Mouse (Mus musculus) urinary bladder, adult 18-20 months (tissue): ENCODE data around the gene Serinc3.
A peak's percentile ranks its signal among the peaks of the same experiment; 100 is the strongest.
"Not testable (repeated sequence)": the region's sequence is repeated elsewhere in the genome, so short reads cannot be mapped to it uniquely, and the experiment has no call there.

ENCODE experiments used
- DNase-seq, 2 experiments: peaks; one replicate each; pipeline ENCODE4 v3.0.0; 2022; ENCODE audit warnings: low spot score in 2 of 2, mixed read lengths in 2 of 2

The Serinc3 gene

DNA sequence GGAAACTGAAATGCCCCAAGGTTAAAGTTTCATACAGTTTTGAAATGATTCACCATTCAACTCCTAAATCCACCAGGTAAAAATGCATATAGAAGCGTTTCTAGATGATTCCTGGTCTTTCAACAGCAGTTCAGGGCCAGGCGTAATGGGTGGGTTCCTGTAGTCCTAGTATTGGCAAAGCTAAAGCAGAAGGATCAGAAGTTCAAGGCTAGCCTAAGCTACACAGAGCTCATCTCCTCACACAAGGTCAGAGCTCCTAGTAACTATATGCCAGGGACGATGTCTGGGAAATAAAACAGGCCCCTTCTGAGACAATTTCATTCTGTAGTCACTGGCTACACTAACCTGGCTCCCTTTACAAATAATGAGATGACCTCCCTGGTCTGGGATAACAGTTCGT, 13.7 kb downstream of the Serinc3 start:
- DNase-seq: no peak

DNA sequence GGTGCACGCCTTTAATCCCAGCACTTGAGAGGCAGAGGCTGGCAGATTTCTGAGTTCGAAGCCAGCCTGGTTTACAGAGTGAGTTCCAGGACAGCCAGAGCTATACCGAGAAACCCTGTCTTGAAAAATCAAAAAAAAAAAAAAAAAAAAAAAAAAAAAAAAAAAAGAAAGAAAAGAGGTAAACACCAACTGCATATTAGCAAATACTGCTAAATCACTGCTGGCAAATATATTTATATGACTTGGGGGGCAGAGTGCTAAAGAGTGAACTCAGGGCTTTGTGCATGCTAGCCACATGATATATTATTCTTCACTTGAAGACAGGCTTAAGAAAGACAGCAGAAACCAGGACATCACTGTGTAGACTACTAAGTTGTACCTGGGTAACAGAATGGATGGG, 23.5 kb downstream of the Serinc3 start:
- DNase-seq: not testable (repeated sequence)

DNA sequence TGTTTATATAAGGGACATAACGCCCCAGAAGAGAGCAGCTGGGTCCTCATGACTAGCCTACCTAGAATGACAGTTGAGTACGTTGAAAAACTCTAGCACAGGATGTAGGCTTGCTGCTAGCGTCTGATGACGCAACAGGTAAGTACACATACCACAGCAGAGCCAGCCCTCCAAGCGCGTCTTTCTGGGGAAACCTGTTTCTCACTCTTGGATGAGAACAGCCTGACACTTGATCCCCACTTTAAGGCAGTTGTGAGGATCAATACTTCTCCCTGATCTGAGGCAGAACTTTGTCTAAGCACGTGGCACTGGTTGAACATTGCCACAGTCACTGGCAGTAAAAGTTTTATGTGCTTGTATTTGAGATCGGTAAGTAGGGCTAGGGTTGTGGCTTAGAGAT, 24.5 kb downstream of the Serinc3 start:
- peak in 1 of 2 experiments; percentile 34 for DNase-seq

DNA sequence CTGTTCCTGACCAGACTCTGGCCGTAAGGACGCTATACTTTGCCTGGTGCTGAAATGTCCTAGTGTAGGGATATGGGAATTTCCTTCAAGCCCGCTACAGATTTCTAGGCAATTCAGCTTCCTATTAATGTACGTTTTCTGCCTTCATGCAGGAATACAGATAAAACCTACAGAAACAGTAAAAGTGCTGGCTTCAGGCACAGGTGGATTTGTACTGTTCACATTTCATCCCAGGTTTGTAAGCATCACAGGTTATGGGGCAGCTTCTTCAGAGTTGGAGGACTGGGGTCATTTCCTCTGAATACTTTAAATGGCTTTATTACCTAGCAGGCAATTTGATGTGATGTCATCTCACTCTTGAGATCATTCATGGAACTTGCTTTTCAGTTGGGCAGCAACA, 27.1 kb downstream of the Serinc3 start:
- DNase-seq: no peak

DNA sequence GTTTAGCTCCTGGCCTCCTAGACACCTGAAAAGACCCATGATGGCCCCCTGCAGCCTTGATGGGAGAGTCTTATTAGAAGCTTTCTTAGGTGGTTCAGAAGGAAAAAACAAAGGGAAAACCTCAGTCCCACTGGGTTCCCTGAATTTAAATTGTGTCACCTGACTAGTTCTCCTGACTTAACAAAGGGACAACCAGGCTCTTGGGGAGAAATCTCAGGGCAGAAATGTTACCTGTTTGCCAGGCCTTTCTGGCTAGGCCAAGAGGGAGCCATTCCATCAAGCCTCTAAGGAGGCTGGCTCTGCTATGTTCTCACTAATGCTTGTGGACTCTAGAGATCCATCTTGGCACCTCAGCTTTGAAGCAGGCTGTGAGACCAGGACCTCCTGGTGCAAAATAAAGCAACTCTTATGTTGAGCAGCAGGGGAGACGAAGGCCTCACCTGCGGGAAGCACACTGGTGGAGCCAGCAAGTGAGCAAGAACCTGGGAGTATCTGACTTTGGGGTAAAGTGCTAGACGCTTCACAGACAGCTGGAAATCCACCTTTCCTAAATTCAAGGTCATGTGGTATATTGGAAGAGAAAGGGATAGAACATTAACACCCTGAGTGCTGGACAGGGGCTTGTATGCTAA, 27.6 kb downstream of the Serinc3 start:
- no peak for DNase-seq

DNA sequence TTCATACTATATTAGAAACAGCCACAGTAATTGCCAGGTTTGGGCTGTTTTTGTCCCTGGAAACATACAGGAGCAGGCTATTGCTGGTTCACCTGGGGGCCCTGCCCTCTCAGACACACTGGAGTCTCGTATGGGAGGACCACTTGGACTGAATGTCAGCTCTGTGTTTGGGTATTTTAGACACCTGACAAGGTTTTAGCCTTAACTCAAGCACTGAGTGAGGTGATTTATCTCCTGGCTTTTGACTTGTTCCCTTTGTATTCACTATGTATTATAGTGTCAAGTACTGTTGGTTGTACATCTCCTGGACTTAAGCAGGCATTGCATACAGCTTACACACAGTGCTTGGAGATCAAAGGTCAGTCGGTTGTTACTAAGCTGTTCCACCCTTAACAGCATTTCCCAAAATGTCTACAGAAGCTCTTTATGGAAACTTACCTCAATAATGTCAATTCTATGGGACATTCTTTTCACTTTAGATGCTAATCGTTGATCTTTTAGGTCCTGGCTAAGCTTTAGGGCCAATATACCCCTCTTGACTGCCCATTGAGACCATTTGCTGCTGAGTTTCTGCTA, 28.2 kb downstream of the Serinc3 start:
- no peak for DNase-seq

DNA sequence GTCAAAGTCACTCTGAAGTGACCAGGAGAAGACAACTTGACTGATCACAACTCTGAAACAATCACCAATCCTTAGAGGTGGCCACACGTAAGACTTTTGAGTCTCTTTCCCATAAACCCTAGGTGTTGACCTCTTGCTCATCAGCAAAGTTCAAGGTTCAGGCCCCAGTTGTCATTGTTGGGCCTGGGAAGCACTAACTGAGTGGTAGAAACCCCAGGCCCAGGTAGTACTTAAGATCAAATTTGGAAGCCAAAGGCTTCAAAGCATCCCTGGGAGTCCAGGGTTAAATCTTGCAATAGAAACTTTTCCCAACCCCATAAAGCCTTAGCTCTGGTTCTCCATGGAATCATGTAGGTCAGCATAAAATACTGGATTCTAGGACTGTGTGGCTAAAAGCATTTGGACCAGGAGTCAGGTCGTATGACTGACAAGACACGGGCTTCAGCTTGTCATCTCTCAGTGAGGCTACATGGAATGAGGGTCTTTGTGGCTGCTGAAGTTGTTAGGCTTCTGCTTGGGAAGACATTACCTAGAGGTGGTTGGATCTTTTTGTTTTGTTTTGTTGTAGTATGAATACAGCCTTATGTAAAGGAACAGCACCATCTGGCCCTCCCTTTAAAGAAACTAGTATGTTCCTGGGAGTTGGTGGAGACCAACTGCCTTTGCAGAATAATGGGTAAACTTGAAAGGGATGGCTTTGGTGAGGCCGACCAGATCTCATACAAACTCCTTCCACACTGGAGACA, 28.9 kb downstream of the Serinc3 start:
- DNase-seq: no peak

DNA sequence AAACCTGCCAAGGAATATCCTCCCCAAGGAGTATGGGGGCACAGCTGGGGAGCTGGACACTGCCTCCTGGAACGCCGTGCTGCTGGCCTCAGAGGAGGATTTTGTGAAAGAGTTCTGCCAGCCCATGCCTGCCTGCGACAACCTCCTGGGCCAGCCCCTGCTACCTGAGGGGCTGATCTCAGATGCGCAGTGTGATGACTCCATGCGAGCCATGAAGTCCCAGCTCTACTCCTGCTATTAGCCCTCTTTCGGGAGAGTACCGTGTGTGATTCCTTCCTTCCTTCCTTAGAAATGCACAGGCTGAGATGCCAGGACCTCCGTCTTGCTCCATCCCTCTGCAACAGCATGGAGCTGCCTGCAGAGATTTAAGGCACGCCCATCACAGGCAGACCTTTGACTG, 29.5 kb downstream of the Serinc3 start:
- DNase-seq: no peak

DNA sequence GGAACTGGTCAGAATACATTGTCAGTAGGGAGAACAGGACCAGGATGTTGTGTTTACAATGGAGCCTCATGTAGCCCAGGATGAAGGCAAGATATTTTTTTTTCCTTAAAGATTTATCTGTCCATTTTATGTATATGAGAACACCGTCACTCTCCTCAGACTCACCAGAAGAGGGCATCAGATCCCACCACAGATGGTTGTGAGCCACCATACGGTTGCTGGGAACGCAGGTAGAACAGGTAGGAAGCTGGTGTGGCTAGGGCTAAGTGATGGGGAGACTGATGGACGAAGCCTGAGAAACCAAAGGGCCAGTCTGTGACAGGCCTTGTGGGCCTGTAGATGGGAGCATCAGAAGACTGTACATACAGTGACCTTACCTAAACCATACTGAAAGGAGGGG, 30.9 kb downstream of the Serinc3 start:
- no peak for DNase-seq

DNA sequence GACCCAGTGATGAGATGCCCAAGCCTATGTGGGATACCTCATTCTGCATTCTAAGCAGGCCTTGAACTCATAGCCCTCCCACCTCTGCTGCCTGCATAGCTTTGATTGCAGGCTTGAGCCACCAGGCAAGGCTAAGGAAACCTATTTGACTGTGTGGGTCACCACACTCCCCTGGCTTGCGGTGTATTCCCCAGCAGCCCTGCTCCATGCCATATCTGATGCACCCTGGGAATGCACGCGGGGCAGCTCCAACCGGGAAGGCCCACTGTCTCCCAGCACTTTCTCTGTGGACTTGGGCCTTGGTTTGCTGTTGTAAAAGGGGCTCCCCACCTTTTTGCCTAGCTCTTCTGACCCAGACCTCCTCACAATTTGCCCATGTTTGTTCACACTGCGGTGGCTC, 31.7 kb downstream of the Serinc3 start:
- no peak for DNase-seq

DNA sequence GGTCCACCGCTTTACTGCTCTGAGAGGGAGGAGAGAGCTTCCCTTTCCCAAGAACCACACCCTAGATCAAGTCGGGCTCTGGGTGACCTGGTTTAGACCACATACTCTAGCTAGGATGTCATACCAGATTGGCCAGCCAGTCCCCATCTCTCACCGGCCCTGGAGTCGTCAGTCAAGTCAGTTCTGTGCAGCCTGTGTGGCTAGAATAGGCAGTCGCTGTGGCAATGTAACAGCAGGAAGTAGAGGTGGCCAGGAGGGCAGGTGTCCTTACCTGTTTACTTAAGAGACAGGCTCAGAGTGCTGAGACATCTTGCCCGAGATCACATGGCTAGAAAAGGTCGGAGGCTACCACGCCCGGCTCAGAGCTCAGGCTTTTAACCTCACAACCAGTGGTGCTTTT, 33.8 kb downstream of the Serinc3 start:
- DNase-seq: peak; percentile 39 to 69

DNA sequence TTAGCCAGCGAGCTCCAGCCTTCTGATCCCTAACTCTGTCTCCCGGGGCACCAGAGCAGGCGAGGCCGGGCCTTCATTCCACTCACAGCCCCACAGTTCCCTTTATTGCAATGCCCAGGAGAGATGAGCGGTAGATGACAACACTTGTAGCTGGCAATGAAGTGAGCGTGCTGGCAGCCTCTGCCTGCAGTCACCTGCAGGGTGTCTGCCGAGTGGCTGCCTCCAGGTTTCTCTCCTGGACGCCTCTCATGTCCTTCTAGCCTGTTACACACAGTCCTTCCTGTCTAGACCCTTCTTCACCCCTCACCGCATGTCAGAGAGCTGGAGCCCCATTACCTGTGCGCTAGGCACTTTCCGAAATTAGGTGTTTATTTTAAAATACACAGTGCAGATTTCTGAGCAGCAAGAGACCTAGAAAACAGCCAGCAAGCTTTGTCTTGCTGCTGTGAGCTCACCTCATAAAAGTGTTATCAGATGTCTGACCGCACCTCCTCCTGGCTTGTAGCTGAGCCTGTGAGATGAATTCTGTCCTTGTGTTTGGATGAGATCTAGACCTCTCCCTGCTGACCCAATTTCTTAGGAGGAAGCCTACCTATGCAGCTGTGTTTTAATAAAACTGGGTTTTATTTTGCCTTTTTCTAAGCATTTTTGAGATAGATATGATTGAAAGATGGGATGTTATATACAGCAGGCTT, 35.5 kb downstream of the Serinc3 start:
- no peak for DNase-seq

DNA sequence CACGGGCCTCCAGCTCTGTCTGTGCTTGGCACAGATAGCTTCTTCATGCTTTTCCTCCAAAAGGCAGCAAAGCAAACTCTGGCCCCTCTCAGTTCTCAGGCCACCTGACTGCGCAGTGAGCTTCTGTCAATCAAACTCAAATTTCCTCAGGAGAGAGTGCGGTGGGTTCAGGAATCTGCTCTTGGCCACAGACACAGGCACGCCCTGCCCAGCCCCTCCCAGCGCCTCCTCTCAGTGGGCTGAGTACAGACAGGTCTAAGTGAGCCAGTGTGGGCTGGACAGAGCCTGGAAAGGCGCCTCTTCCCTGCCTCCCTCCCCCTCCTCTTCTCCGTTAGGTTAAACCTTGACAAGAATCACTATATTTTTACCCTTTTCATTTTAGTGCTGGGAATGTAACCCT, 36.9 kb downstream of the Serinc3 start:
- DNase-seq: no peak

DNA sequence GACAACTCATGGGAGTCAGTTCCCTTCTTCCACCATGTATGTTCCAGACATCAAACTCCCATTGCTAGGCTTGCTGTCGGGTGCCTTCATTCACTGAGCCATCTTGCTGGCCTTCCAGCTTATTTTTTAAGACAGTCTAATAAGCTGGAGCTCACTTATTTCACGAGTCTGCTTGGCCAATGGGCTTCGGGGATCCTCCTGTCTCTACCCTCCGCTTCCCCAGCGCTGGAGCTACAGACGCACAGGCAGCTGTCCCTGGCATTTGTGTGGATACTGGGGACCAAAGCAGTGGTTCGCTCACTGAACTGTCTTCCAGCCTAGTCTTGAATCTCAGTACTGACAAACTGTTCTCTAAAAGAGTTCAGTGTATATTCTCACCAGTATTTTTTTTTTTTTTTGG, 38.8 kb downstream of the Serinc3 start:
- DNase-seq: no peak

DNA sequence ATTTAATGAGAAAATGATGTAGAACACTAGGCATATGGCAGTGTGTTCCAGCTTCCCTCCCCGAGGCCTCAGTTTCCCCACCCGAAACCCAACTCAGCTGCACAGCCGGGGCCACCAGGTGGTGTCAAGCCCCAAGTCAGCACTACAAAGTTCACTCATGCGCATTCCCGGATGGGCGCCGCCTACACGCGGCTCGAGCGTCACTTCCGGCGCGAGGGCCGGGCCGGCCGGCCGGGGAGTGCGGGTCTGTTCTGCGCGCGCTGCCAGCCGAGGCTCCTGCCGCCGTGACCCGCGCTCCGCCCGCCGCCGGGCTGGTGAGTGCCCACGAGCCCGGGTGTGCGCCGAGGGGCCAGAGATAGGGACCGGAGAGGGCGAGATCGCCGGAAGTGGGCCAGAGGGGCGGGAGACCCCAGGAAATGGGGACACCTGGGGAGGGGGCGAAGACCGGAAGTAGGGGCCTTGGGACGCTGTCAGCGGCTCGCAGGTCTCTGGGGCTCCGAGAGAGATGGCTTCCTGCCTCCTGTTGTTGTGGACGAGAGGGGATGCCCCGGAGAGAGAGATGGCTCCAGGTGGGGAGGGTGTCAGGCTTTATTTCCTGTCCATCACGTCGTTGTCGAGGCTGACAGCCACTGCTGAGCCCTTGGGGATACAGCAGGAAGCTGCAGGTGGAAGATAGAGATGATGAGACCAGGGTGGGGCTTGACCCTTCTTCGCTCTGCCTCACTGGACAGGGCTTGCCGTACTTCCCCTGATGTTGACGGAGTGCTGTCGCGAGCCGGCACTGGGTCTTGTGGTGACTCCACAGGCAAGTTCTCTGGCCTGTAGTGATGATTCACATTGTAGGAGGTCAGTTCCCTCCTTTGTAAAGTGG, 42.6 kb downstream of the Serinc3 start, which contains the start of gene Ttpal:
Ttpal (plus strand) TSS at position 214 of the 871 bp plus-strand sequence.
- DNase-seq: peak; percentile 71 to 80

DNA sequence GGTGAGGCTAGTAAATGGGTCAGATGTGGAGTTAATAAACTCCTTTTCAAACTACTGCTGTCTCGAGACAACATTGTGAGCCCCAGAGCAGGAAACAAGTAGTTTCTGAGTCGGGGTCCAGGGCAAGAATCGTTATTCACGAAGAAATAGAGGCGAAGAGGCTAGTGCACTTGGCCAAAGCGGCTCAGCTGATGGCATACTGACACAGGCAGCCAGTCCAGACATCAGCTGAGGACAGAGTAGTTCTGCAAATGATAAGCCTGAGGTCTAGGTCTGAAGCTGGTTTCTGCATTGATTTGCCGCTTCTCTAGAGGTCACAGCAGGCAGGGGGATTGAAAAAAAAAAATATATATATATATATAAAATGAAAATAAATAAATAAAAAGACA, 43.2 kb downstream of the Serinc3 start:
- no peak for DNase-seq

DNA sequence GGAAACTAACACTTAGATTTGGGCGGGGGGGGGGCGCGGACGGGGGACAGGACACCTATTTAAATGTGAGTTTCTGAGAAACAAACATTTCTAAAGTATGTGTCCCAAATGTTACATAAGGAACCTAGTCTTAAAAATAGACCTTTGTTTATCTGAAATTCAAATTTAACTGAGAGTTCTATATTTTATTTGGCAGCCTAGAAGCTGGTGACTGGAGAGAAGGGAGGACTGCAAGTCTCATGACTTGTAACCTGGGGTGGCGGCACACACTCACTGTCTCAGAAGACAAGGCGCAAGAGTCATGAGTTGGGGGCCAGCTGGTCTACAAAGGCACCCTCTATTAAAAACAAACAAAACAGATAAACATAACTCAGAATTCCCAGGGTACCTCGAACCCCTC, 43.9 kb downstream of the Serinc3 start:
- DNase-seq: no peak

DNA sequence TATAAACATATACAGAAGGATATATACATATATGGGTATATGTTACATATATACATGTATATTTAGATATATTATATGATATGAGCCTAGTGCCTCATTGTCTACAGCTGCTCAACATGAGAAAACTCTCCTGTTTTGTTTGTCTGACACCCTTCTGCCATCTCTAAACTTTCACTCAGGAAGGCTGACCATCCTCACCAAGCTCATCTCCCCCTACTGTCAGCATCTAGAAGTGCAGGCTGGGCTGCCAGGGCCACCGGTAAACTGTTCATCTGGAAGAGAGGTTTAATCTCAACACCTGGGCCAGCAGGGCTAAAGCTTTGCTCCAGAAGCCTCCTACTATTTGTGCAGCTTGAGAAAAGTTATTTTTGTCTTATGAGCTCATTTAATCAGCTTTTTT, 45.7 kb downstream of the Serinc3 start:
- DNase-seq: peak in 1 of 2 experiments; percentile 50

DNA sequence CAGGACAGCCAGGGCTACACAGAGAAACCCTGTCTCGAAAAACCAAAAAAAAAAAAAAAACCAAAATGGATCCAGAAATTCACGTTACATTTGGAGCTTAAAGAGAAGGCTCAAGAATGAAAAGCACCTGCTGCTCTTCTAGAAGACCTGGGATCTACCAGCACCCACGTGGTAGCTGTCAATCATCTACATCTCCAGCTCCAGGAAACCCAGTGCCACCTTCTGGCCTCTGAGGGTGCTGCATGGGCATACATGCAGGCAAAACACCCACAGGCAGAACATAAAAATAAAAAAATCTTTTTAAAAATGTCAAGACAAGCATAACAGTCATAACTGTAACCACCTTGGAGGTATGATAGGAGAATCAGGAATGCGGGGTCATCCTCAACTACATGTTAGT, 47.3 kb downstream of the Serinc3 start:
- no peak for DNase-seq

DNA sequence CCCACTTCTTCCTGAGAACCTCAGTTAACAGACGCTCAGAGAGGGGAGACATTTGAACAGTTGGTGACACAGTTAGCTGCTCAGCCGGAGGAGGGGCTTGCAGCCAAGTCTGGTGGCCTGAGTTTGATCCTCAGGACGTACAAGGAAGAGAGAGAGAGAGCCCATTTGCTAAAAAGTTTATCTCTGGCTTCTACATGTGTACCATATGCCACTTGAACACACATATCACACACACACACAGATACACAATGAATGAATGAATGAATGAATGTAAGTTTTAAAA, 48.1 kb downstream of the Serinc3 start:
- no peak for DNase-seq

DNA sequence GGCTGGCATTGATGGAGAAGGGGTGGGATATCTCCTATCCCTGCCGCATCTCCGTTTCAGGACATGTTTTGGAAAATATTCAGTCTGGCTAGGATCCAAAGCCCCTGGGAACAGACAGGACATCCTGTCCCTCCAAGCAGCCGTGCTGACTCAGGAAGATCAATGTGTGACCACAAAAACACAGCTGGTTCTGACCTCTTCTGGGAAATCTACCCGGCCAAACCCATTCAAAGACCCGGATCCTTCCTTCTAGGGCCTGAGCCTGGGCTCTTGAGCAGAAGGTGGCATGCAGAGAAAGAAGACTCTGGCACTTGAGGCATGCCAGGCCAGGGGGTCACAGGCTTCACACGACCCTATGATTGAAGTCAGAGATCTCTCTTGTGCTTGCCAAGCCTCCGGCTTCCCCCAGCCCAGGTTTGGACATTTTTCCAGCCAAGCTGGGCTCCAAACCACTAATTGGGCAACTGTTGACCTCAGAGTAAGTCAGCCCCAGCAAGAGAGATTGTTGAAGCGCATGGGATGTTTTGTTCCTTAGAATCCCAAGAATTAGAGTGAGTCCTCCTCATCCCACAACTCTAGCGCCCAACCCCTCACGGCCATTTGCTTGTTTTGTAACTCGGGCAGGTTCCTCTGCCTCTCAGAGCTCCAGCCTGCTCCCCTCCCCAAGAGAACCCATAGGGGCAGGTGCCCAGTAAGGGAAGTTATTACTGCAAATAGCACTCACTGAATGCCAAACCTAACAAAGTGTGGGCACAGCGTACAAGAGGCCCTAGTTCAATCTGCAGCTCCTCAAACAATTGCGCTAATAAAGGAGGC, 48.7 kb downstream of the Serinc3 start:
- no peak for DNase-seq
